Mouse (Mus musculus): ENCODE measurements around the gene Itpk1.

GRCm38 (mm10) chr12:102555850-102556249 lies 148.9 kb downstream of the Itpk1 start:
- no peak for TF ChIP-seq CTCF (IDR thresholded peaks at IDR 0.05)
- no peak for TF ChIP-seq POLR2A (IDR thresholded peaks at IDR 0.05; ENCODE audit: insufficient read depth, low read depth, low read length)
